Mouse (Mus musculus) adrenal gland, adult 2 months (tissue): ENCODE measurements around the gene Mlxipl. TPM values are rescaled to one million over a fixed set of nuclear protein-coding genes. Genes with fewer than 3 reads are reported as not detected.
A peak's percentile ranks its signal among the peaks of the same experiment; 100 is the strongest.

Experiments
- DNase-seq: peaks from one replicate; pipeline ENCODE4 v3.0.0; 2021
- polyA plus RNA-seq: library from polyadenylated mRNA; depleted of rRNA; stranded (reverse); fragments of >200 nt; gene quantifications from 2 replicates; pipeline ENCODE4 v1.2.3, GENCODE M21; 2012
- total RNA-seq, 2 experiments: library from RNA; stranded (reverse); gene quantifications; 2 replicates each; pipeline ENCODE4 v1.2.3; 2021

The Mlxipl gene
- total and polyA plus RNA-seq, 3 experiments, result 49.2 to 127 (median 91.7) TPM

- no peak for DNase-seq
These were observed 59.0 kb downstream of the Mlxipl start for GRCm38 (mm10) chr5:135148715-135149052.

- DNase-seq, result peak; percentile 100
These were observed 59.5 kb downstream of the Mlxipl start, which contains the start of gene Tbl2 for GRCm38 (mm10) chr5:135149053-135149819. Gene Tbl2, plus strand, starts transcription at chr5:135149657.

GRCm38 (mm10) chr5:135149820-135150178, 60.1 kb downstream of the Mlxipl start:
- no peak for DNase-seq

GRCm38 (mm10) chr5:135156496-135156895, 66.8 kb downstream of the Mlxipl start:
- DNase-seq, result no peak

- peak; percentile 72 for DNase-seq
These were observed 71.5 kb downstream of the Mlxipl start for GRCm38 (mm10) chr5:135161221-135161620.

GRCm38 (mm10) chr5:135161650-135162049, 72.0 kb downstream of the Mlxipl start:
- DNase-seq, result no peak

- no peak for DNase-seq
These were observed 72.7 kb downstream of the Mlxipl start for GRCm38 (mm10) chr5:135162361-135162760.

GRCm38 (mm10) chr5:135162821-135163220, 73.1 kb downstream of the Mlxipl start:
- no peak for DNase-seq

- DNase-seq, result no peak
These were observed 77.2 kb downstream of the Mlxipl start for GRCm38 (mm10) chr5:135166909-135167308.

GRCm38 (mm10) chr5:135167469-135167868, 77.8 kb downstream of the Mlxipl start:
- DNase-seq, result no peak

- DNase-seq, result peak; percentile 98
These were observed 78.7 kb downstream of the Mlxipl start, which contains the start of gene Bcl7b for GRCm38 (mm10) chr5:135168063-135169062. Gene Bcl7b, plus strand, starts transcription at chr5:135168283.

GRCm38 (mm10) chr5:135169479-135169878, 79.8 kb downstream of the Mlxipl start:
- no peak for DNase-seq

GRCm38 (mm10) chr5:135171688-135172220, 82.1 kb downstream of the Mlxipl start:
- no peak for DNase-seq

GRCm38 (mm10) chr5:135172986-135173385, 83.3 kb downstream of the Mlxipl start:
- DNase-seq, result no peak

GRCm38 (mm10) chr5:135175086-135175485, 85.4 kb downstream of the Mlxipl start:
- DNase-seq, result no peak

GRCm38 (mm10) chr5:135178523-135178922, 88.8 kb downstream of the Mlxipl start:
- no peak for DNase-seq

GRCm38 (mm10) chr5:135178996-135179395, 89.3 kb downstream of the Mlxipl start:
- no peak for DNase-seq

- no peak for DNase-seq
These were observed 89.9 kb downstream of the Mlxipl start for GRCm38 (mm10) chr5:135179616-135180015.

GRCm38 (mm10) chr5:135180796-135181195, 91.1 kb downstream of the Mlxipl start:
- no peak for DNase-seq

- no peak for DNase-seq
These were observed 92.1 kb downstream of the Mlxipl start for GRCm38 (mm10) chr5:135181776-135182175.

GRCm38 (mm10) chr5:135183131-135183861, 93.6 kb downstream of the Mlxipl start:
- no peak for DNase-seq

GRCm38 (mm10) chr5:135185016-135185415, 95.3 kb downstream of the Mlxipl start:
- no peak for DNase-seq
